Mouse (Mus musculus) lung, adult 2 months (tissue): Measurements from ENCODE around the gene Zbtb16.

Experiments
- CTCF ChIP-seq: fragments of 200-500 bp; IDR thresholded peaks from 2 replicates; pipeline ENCODE4 v1.5.1; 2011; ENCODE audit warnings: mild to moderate bottlenecking, low read length, control low read depth; ENCODE audit not compliant: insufficient read depth
- POLR2A ChIP-seq: fragments of 200-500 bp; IDR thresholded peaks from 2 replicates; pipeline ENCODE4 v1.6.1; 2011; ENCODE audit warnings: low read depth, mild to moderate bottlenecking, control low read depth, low read length, borderline replicate concordance; ENCODE audit errors: extremely low read depth

DNA sequence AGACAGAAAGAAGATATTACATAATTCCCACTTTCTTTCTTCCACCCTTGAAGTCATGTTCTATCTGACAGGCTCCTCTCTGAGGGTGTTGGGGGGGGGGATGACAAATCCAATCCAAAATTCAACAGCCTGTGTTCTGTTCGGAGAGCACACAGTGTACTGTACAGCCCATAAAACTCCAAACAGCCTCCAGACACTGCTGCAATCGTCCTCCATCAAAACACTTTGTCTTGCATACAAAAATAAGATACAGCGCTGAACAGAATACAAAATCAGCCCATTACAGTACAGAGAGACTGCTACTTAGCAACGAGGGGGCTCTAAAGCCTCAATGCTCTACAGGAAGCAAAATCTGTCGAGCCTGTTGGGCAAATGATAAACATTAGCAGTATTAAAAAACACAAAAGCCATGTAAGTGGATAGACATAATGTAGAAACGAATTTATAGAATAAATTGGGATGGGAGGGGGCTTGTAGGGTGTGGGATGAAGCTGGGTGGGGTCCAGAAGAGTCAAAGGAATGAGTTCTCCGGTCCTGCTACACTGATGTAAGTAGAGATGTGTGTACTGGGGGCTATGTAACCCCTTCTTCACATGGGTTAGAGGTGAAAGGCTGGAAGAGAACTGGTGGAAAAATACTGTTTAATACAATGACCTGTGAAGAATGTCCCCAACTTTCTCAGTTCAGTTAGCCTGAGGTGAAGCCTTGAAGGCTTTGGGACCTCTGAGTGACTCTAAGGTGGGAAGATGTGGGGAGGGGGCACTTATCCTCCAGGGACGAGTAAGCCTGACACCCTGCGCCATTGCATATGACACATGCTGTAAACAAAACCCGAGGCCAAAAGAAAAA is 99.4 kb downstream of the Zbtb16 start:
- no peak for TF ChIP-seq CTCF
- TF ChIP-seq POLR2A = 0 out of 2 replicates have a peak, but pooled peaks have one; percentile 4
